Mouse (Mus musculus) embryo, embryonic 9.5 days (tissue): ENCODE results near the gene Ccdc137.
A peak's percentile ranks its signal among the peaks of the same experiment; 100 is the strongest.

Source experiments
- DNase-seq: peaks from one replicate; pipeline ENCODE4 v3.0.0-alpha.2; 2017; ENCODE audit errors: extremely low spot score

Gene Ccdc137

GRCm38 (mm10) chr11:120498226-120498625 is 40.3 kb downstream of the Ccdc137 start:
- no peak for DNase-seq

GRCm38 (mm10) chr11:120498891-120499290 is 41.0 kb downstream of the Ccdc137 start:
- DNase-seq = no peak

DNA sequence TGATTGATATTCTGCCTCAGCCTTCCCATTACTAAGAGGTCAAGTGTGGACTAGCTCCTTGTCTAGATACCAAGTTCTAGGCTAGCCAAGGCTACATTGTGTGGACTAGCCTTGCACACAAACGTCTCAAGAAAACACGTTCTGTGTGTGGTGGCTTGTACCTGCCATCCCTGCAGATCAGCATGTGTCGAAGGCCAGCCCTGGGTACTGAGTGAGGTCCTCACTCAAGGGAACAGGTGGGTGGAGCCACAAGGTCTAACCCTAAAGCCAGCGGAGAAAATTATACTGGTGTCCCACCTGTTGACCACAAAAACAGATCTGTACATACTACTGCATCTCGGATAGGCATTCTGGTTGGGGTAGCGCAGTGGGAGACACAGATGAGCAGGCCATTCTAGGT is 42.0 kb downstream of the Ccdc137 start:
- DNase-seq = no peak

GRCm38 (mm10) chr11:120500357-120500756 is 42.4 kb downstream of the Ccdc137 start:
- DNase-seq = no peak

GRCm38 (mm10) chr11:120501018-120501417 is 43.1 kb downstream of the Ccdc137 start:
- no peak for DNase-seq

DNA sequence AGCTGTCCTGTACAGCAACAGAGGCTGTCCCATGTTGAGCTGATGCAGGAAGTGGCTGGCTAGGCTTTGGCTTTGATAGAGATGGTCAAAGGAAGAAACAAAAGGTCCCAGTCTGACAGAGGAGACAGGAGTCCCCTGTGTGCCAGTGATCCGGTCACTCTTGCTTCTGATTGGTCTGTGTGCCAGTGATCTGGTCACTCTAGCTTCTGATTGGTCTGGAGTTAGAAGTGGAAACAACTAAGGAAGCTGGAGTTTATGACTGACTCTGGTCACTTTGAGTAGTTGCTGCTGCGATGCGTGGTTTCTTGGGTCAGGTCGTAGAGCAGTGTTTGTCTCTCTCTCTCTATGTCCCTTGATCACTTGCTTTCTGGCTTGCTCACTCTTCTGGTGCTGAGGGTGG is 43.8 kb downstream of the Ccdc137 start:
- no peak for DNase-seq

DNA sequence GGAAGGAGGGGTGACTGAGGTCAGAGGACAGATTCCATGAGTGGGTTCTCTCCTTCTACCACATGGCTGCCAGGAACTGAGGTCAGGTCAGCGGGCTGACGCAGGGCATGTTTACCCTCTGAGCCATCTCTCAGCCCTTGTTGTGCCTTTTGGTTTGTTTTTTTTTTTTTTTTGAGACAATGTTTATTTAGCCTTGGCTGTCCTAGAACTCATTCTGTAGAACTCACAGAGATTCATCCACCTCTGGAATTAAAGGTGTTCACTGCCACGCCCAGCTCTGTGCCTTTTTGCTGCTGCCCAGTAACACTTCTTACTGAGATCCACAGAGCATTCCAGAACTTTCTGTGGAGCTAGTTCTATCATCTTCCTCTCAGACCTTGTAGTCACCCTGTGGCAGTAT is 47.7 kb downstream of the Ccdc137 start:
- no peak for DNase-seq

DNA sequence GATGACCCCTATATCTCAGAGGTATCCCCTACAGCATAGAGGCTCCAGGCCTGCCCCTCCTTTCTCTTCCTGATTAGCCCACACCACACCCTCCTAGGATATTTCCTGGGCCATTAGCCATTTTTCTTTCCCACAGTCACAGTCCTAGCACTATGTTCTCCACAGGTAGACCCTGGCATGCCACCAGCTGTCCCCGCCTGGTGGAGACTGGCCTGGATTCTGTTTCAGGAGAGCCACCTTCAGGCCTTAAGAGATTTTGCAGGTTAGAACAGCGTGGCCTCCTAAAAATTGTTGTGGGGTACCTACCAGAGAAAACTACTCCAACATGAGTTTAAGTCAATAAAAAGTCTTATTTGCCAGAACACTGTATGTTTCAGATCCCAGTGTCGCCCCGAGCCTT is 49.0 kb downstream of the Ccdc137 start:
- DNase-seq = no peak

DNA sequence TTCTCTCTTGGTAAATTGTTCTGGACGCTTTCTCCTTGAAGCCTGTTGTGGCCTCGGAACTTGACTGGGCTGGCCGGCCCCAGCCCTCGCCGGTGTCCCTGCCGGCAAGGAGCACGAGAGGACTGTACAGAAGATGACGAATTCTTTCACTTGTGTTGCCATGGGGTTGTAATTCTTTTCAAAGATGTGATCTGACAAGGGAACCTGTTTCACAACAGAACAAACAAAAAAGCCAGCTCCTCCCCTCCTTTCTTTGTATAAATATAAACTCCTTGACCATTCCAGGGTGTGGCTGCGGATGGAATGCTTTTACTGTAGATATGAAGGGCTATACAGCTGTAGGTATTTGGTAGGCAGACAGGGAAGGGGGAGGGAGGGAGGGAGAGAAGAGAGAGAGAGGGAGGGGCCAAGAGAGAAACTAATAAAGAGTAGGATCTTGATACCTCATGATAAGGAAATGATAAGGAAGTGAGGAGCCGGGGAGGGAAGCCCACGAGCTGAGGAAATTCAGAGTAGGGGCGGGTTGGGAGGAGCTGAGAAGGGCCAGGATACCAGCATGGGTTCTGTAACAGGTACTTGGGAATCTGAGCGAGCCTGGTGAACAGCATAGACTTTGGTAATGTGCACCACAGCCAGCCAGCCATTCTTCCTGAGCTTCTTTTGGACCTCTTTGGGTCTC is 49.8 kb downstream of the Ccdc137 start:
- no peak for DNase-seq

GRCm38 (mm10) chr11:120508290-120508870 is 50.5 kb downstream of the Ccdc137 start:
- no peak for DNase-seq

DNA sequence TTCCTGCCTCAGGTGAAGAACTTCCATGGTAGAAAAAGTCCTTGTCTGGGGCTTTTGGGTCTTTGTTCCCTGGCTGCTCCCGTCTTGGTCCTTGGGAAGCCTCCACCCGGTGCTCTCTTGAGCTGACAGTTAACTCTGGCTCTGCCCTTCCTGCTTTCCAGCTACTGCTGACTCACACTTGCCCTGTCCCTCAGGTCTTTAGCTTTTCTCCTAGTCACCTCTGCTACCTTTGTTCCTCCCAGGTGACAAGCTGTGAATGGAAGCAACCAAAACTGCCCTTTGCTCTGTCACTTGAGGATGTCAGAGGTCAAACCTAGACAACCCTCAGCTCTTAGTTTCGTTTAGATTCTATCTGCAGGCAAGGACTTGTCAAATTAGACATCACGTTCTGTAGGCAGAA is 52.0 kb downstream of the Ccdc137 start:
- no peak for DNase-seq

DNA sequence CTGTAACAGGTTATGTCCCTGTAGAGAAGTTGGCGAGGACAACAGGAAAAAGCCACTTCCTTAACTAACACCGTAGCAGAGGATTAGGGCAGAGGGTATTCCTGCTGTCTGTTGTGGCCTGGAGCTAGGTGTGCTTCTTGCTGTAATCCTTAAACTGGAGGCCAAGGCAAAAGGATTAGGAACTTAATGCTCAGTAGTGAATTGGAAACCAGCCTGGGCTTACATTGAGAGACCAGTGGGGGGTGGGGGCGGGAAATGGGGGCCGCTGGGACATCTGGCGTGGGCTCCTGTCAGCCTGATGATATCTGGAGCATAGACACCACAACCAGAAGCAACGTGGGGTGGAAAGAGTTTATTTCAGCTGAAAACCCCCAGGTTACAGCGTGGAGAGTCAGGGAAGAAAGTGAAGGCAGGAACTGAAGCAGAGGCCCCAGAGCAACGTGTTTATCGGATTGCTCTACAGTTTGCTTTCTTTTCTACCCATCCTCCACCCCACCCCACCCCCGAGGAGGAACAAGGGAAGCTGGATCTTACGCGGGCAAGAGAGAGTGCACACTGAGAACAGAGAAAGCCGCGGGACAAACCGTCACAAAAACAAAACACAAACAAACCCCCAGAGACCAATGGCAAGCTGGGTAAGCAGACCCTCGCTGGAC is 52.6 kb downstream of the Ccdc137 start:
- DNase-seq = no peak

DNA sequence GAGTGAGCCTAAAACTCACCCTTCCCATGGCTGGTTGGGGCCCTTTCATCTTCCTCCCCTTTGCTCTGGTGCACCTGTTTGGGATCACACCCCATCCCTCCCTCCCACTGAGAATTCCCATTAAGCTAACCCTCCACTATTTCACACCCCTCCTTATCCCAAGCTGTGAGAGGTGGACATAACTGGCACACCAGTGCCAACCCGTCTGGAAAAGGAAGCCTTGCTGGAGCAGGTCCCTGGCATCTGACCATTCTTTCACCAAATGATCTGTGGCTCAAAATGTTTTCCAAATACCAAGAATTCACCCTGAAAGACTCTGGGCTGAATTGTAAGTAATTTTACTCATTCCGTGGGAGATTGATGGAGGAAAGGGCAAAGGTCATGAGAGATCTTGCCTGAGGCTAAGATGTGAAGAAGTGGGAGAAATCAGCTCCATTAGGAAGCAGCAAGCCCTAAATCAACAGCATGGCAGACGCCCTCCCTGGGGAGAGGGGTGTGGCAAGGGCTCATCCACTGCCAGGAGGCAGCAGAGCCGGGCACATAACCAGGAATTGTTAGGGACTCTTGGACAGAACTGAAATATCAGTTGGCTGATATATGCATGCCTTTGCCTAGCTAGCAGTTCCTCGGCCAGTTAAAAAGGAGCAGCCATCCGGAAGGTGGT is 55.0 kb downstream of the Ccdc137 start:
- peak; percentile 56 for DNase-seq
